ENCODE assay signal across 23 mouse cellular contexts in the genomic region with DNA sequence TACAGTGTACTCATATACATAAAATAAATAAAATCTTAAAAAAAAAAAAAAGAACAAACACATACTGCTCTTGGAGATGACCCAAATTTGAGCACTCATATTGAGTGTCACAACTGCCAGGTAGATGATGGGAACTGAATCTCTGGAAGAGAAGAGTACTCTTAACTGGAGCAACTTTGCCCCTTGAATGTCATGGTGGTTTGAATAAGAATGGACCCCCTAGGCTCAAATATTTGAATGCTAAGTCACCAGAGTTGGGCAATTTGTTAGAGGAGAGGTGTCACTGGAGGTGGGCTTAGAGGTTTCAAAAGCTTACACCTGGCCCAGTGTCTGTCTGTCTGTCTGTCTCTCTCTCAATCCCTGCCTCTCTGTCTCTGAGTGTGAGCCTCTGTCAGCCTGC. TPM values are rescaled to one million over a fixed set of nuclear protein-coding genes. Genes with fewer than 3 reads are reported as not detected.
DNase-seq lines count a peak whose midpoint lies in the region; ATAC-seq and TF ChIP-seq lines count a peak whose summit lies in the region.
"Had no signal": no experiment of that assay in that cellular context is flagged by ENCODE, and none has a peak within 500 bp of the region (broad histone marks: within the 10 kb centered on the region; RNA-seq: fewer than 3 reads in every experiment).

No protein-coding gene starts in this region.

- no peak for TF ChIP-seq CTCF in hindbrain, postnatal 0 days (IDR thresholded peaks at IDR 0.05; ENCODE audit: low read depth)

- 0 out of 2 replicates have a peak, but pooled peaks cover 6% of the 10 kb centered on the region for H3K27me3 ChIP-seq in hindbrain, embryonic 10.5 days (ENCODE audit: insufficient read depth, poor library complexity, severe bottlenecking)
- H3K27me3 ChIP-seq in hindbrain, postnatal 0 days (ENCODE audit: insufficient read depth, low read length) = no peaks in the 10 kb centered on the region
- H3K27me3 ChIP-seq in megakaryocyte, embryonic 14.5 days (replicated peaks) = no peaks in the 10 kb centered on the region
- H3K27me3 ChIP-seq: embryonic facial prominence, embryonic 15.5 days; forebrain, embryonic 15.5 days; heart, embryonic 13.5 days; hindbrain, embryonic 12.5 days; neural tube, embryonic 13.5 days had no signal

- no peak overlapping the region for H3K4me3 ChIP-seq in hindbrain, embryonic 10.5 days
- no peak overlapping the region for H3K4me3 ChIP-seq in hindbrain, postnatal 0 days (ENCODE audit: low read length)
- peak overlapping the region; percentile 3 for H3K4me3 ChIP-seq in megakaryocyte, embryonic 14.5 days (replicated peaks)
- H3K4me3 ChIP-seq: forebrain, embryonic 15.5 days; hindbrain, embryonic 12.5 days; layer of hippocampus, adult 2 months had no signal

- no peak overlapping the region for H3K4me2 ChIP-seq in hindbrain, postnatal 0 days (ENCODE audit: low read depth, low read length)
- H3K4me2 ChIP-seq: forebrain, embryonic 15.5 days had no signal

- peak overlapping the region; percentile 83; the same call in 1 of the 2 replicates for H3K27ac ChIP-seq in hindbrain, embryonic 10.5 days
- H3K27ac ChIP-seq in hindbrain, postnatal 0 days = no peak overlapping the region
- H3K27ac ChIP-seq: embryonic facial prominence, embryonic 15.5 days; forebrain, embryonic 15.5 days; heart, embryonic 13.5 days; hindbrain, embryonic 12.5 days; neural tube, embryonic 13.5 days had no signal

- peaks cover 17% of the 10 kb centered on the region for H3K36me3 ChIP-seq in hindbrain, embryonic 10.5 days
- H3K36me3 ChIP-seq in hindbrain, postnatal 0 days (ENCODE audit: insufficient read depth, low read length) = peaks cover 8% of the 10 kb centered on the region; the same call in 1 of the 2 replicates
- H3K36me3 ChIP-seq in megakaryocyte, embryonic 14.5 days (replicated peaks; ENCODE audit: low read length) = peaks cover 38% of the 10 kb centered on the region

- no peaks in the 10 kb centered on the region for H3K9me3 ChIP-seq in hindbrain, embryonic 10.5 days
- H3K9me3 ChIP-seq in hindbrain, postnatal 0 days (ENCODE audit: low read length) = no peaks in the 10 kb centered on the region
- H3K9me3 ChIP-seq in megakaryocyte, embryonic 14.5 days = no peaks in the 10 kb centered on the region
- H3K9me3 ChIP-seq: embryonic facial prominence, embryonic 15.5 days; forebrain, embryonic 15.5 days; G1E; heart, embryonic 13.5 days; hindbrain, embryonic 12.5 days; neural tube, embryonic 13.5 days had no signal

- DNase-seq in hindbrain, embryonic 10.5 days (ENCODE audit: low spot score) = no peak
- DNase-seq in hindbrain, postnatal 0 days (ENCODE audit: low spot score) = no peak
- DNase-seq in ES-CJ7 (ENCODE audit: low read depth, low spot score) = peak; percentile 91
- peak; percentile 23 for DNase-seq in induced T-regulatory cell, adult 2 months (ENCODE audit: low read depth)
- DNase-seq in right cerebral cortex, adult 2 months (ENCODE audit: low spot score in 2 of 2) = no peak
- no peak for DNase-seq in gastrocnemius, postnatal 14 days
- DNase-seq: adrenal gland, postnatal 14 days; heart, postnatal 14 days; kidney, adult 8-10 months; kidney, postnatal 25 days; lung, postnatal 14 days; right cerebral cortex, postnatal 4 days had no signal

- no peak overlapping the region for H3K9ac ChIP-seq in hindbrain, postnatal 0 days (replicated peaks; ENCODE audit: low read length)
- H3K9ac ChIP-seq: embryonic facial prominence, embryonic 15.5 days; forebrain, embryonic 15.5 days; hindbrain, embryonic 12.5 days had no signal

- peaks cover 43% of the 10 kb centered on the region for H3K4me1 ChIP-seq in hindbrain, embryonic 10.5 days (replicated peaks)
- H3K4me1 ChIP-seq in hindbrain, postnatal 0 days (ENCODE audit: insufficient read depth, low read length) = peaks cover 12% of the 10 kb centered on the region
- peaks cover 64% of the 10 kb centered on the region for H3K4me1 ChIP-seq in megakaryocyte, embryonic 14.5 days

- intact Hi-C loops in gastrocnemius, postnatal 14 days (cut with DNase I; ENCODE audit: low total_unique reads) = no loop called here

- ATAC-seq in hindbrain, postnatal 0 days = no peak
- ATAC-seq in megakaryocyte, adult 5-6 weeks (ENCODE audit: poor library complexity, severe bottlenecking) = no peak
- ATAC-seq: forebrain, embryonic 15.5 days; inflammation-experienced regulatory T-cells, adult 6 months; midbrain, embryonic 16.5 days had no signal

RNA-seq across cellular contexts. Expression of gene Ccnd3, which starts 1.2 kb away (rescaled TPM):
- polyA plus RNA-seq in hindbrain, embryonic 10.5 days (2016; fragmentation: Nextera tagmentation; extraction: Ambion mirVana) = 289 and 330 TPM in 2 replicates
- 55.0 and 63.4 TPM in 2 replicates for total RNA-seq in hindbrain, postnatal 0 days (2014; rRNA removed)
- 69.3 and 71.5 TPM in 2 replicates for polyA plus RNA-seq in hindbrain, postnatal 0 days (2015; fragmentation: Nextera tagmentation; extraction: Ambion mirVana)
- polyA plus RNA-seq in megakaryocyte, embryonic 14.5 days (2012; ENCODE audit: insufficient read depth, low replicate concordance) = 872 and 1,542 TPM in 2 replicates
- total RNA-seq in megakaryocyte, adult 5-6 weeks (2015) = 315 and 324 TPM in 2 replicates
- total RNA-seq in megakaryocyte, adult 5-6 weeks (2017) = 155 and 184 TPM in 2 replicates
- total RNA-seq in gastrocnemius, postnatal 14 days (2021) = 10 to 100 TPM; 57.0 to 63.3 TPM

RNA-seq across cellular contexts. Expression of gene Taf8, which starts 1.6 kb away (rescaled TPM):
- 32.5 and 36.0 TPM in 2 replicates for polyA plus RNA-seq in hindbrain, embryonic 10.5 days (2016; fragmentation: Nextera tagmentation; extraction: Ambion mirVana)
- total RNA-seq in hindbrain, postnatal 0 days (2014; rRNA removed) = 17.9 and 22.2 TPM in 2 replicates
- 11.8 and 12.3 TPM in 2 replicates for polyA plus RNA-seq in hindbrain, postnatal 0 days (2015; fragmentation: Nextera tagmentation; extraction: Ambion mirVana)
- polyA plus RNA-seq in megakaryocyte, embryonic 14.5 days (2012; ENCODE audit: insufficient read depth, low replicate concordance) = 8.7 and 11.5 TPM in 2 replicates
- total RNA-seq in megakaryocyte, adult 5-6 weeks (2015) = 16.3 and 19.3 TPM in 2 replicates
- 44.0 and 57.5 TPM in 2 replicates for total RNA-seq in megakaryocyte, adult 5-6 weeks (2017)
- 10 to 100 TPM in 1 of 2 experiments, 1 to 10 TPM in 1; 9.5 to 10.2 TPM for total RNA-seq in gastrocnemius, postnatal 14 days (2021)

Comparison
In these comparisons a context has a peak if more than half of its experiments do, and no peak if none do; other contexts are left out.
1. DNase-seq: peak in ES-CJ7 (single experiment) and induced T-regulatory cell, adult 2 months (single experiment); none in hindbrain, embryonic 10.5 days (single experiment), hindbrain, postnatal 0 days (single experiment), right cerebral cortex, adult 2 months (0 of 2) and gastrocnemius, postnatal 14 days (single experiment).